Mouse (Mus musculus) heart, embryonic 16.5 days (tissue): Measurements from ENCODE around the gene Parp12. TPM values are rescaled to one million over a fixed set of nuclear protein-coding genes. Genes with fewer than 3 reads are reported as not detected.

ENCODE experiments used
- ATAC-seq: fragments of 200-750 bp; cut with Nextera tagmentation; replicated peaks from 2 replicates; pipeline ENCODE4 v1.8.0; 2017; ENCODE audit warnings: moderate number of reproducible peaks; ENCODE audit not compliant: insufficient read depth, low FRiP score; ENCODE audit errors: extremely low read depth
- H3K27ac ChIP-seq: fragments of 300-500 bp; sonication (generic); 2 replicates; pipeline ENCODE4 v1.5.1; 2014; ENCODE audit warnings: mild to moderate bottlenecking, low read length, control low read depth, moderate library complexity
- H3K27me3 ChIP-seq: fragments of 300-500 bp; sonication (generic); 2 replicates; pipeline ENCODE4 v1.6.1; 2014; ENCODE audit warnings: low read length, mixed read lengths; ENCODE audit not compliant: control insufficient read depth, insufficient read depth
- H3K36me3 ChIP-seq: fragments of 300-500 bp; sonication (generic); 2 replicates; pipeline ENCODE4 v1.6.1; 2014; ENCODE audit not compliant: control insufficient read depth, insufficient read depth
- H3K4me1 ChIP-seq: fragments of 300-500 bp; sonication (generic); 2 replicates; pipeline ENCODE4 v1.6.1; 2014; ENCODE audit warnings: low read length, mixed read lengths; ENCODE audit not compliant: control insufficient read depth, insufficient read depth
- H3K4me2 ChIP-seq: fragments of 300-500 bp; sonication (generic); 2 replicates; pipeline ENCODE4 v1.6.1; 2014; ENCODE audit warnings: low read depth, mild to moderate bottlenecking, control low read depth, low read length
- H3K4me3 ChIP-seq: fragments of 300-500 bp; sonication (generic); 2 replicates; pipeline ENCODE4 v1.5.1; 2014; ENCODE audit warnings: mild to moderate bottlenecking, control low read depth, low read length
- H3K9ac ChIP-seq: fragments of 300-500 bp; sonication (generic); 2 replicates; pipeline ENCODE4 v1.6.1; 2014; ENCODE audit warnings: low read length, control low read depth
- H3K9me3 ChIP-seq: fragments of 300-500 bp; sonication (generic); replicated peaks from 2 replicates; pipeline ENCODE4 v1.6.1; 2016; ENCODE audit warnings: low read length; ENCODE audit not compliant: control insufficient read depth
- WGBS: fragments of 180-500 bp; shearing (Covaris S2); extraction: QIAGEN DNeasy Blood & Tissue Kit; methylation state at CpG from one replicate; pipeline ENCODE4 v1.1.7; 2014; 5-methylcytosine and 5-hydroxymethylcytosine counted together
- polyA plus RNA-seq: library from polyadenylated mRNA; unstranded; fragments of >200 nt; fragmentation: Nextera tagmentation; extraction: Ambion mirVana; gene quantifications from 2 replicates; pipeline ENCODE4 v1.2.1, GENCODE M21; 2015

Gene Parp12
- 11.4 TPM in 2 replicates for polyA plus RNA-seq

- H3K9me3 ChIP-seq: peaks cover 4% of the 10 kb centered on the region; the same call in 1 of the 2 replicates
- H3K27ac ChIP-seq: peak within 1 kb of the TSS; percentile 69
- peaks cover 13% of the 10 kb centered on the region for H3K4me1 ChIP-seq
- ATAC-seq: peak; percentile 87
- WGBS: 2% methylated on average over 101 of the region's 101 CpGs
- H3K27me3 ChIP-seq: no peaks in the 10 kb centered on the region
- H3K36me3 ChIP-seq: peaks cover 7% of the 10 kb centered on the region
- peak within 1 kb of the TSS; percentile 85 for H3K4me3 ChIP-seq
- peak within 1 kb of the TSS; percentile 73 for H3K4me2 ChIP-seq
- peak within 1 kb of the TSS; percentile 90 for H3K9ac ChIP-seq
Measured at GRCm38 (mm10) chr6:39117584-39118455, at the start of gene Parp12. Parp12 (minus strand) TSS chr6:39118349.

- H3K36me3 ChIP-seq: peaks cover 11% of the 10 kb centered on the region
- H3K27ac ChIP-seq: no peak overlapping the region
- H3K4me2 ChIP-seq: no peak overlapping the region
- no peak for ATAC-seq
- no peak overlapping the region for H3K9ac ChIP-seq
- no peaks in the 10 kb centered on the region for H3K4me1 ChIP-seq
- WGBS: 100% methylated on average over 1 of the region's 1 CpGs
- H3K4me3 ChIP-seq: no peak overlapping the region
- H3K9me3 ChIP-seq: no peaks in the 10 kb centered on the region
- H3K27me3 ChIP-seq: no peaks in the 10 kb centered on the region
Measured at GRCm38 (mm10) chr6:39164891-39165290, 46.7 kb upstream of the Parp12 start.

GRCm38 (mm10) chr6:39161975-39162374 lies 43.8 kb upstream of the Parp12 start:
- Histone ChIP-seq H3K4me3 (no peak overlapping the region), H3K4me2 (no peak overlapping the region), H3K4me1 (no peaks in the 10 kb centered on the region), H3K9me3 (no peaks in the 10 kb centered on the region), H3K27me3 (no peaks in the 10 kb centered on the region), H3K9ac (no peak overlapping the region), H3K36me3 (peaks cover 11% of the 10 kb centered on the region), H3K27ac (no peak overlapping the region)
- WGBS: 91% methylated on average over 6 of the region's 6 CpGs
- no peak for ATAC-seq

- Histone ChIP-seq H3K9ac (no peak overlapping the region), H3K4me1 (no peaks in the 10 kb centered on the region), H3K27me3 (no peaks in the 10 kb centered on the region), H3K36me3 (peaks cover 41% of the 10 kb centered on the region), H3K4me2 (no peak overlapping the region), H3K4me3 (no peak overlapping the region), H3K9me3 (no peaks in the 10 kb centered on the region), H3K27ac (no peak overlapping the region)
- 64% methylated on average over 6 of the region's 6 CpGs for WGBS
- ATAC-seq: no peak
Measured at GRCm38 (mm10) chr6:39146041-39146440, 27.9 kb upstream of the Parp12 start.

- WGBS: 66% methylated on average over 5 of the region's 5 CpGs
- Histone ChIP-seq H3K36me3 (peaks cover 15% of the 10 kb centered on the region), H3K9ac (no peak overlapping the region), H3K9me3 (peaks cover under 1% of the 10 kb centered on the region; the same call in 1 of the 2 replicates), H3K4me3 (no peak overlapping the region), H3K27ac (no peak overlapping the region), H3K4me1 (no peaks in the 10 kb centered on the region), H3K4me2 (no peak overlapping the region), H3K27me3 (no peaks in the 10 kb centered on the region)
- ATAC-seq: no peak
Measured at GRCm38 (mm10) chr6:39132556-39132955, 14.4 kb upstream of the Parp12 start.

- H3K4me3 ChIP-seq: no peak overlapping the region
- H3K9ac ChIP-seq: no peak overlapping the region
- H3K27me3 ChIP-seq: no peaks in the 10 kb centered on the region
- peaks cover 4% of the 10 kb centered on the region for H3K9me3 ChIP-seq
- 35% methylated on average over 4 of the region's 4 CpGs for WGBS
- no peak overlapping the region for H3K4me2 ChIP-seq
- no peaks in the 10 kb centered on the region for H3K4me1 ChIP-seq
- H3K27ac ChIP-seq: no peak overlapping the region
- no peak for ATAC-seq
- peaks cover 15% of the 10 kb centered on the region for H3K36me3 ChIP-seq
Measured at GRCm38 (mm10) chr6:39131480-39131879, 13.3 kb upstream of the Parp12 start.

GRCm38 (mm10) chr6:39124719-39125118 lies 6.6 kb upstream of the Parp12 start:
- H3K36me3 ChIP-seq: peaks cover 7% of the 10 kb centered on the region
- no peak for ATAC-seq
- no peak overlapping the region for H3K27ac ChIP-seq
- H3K4me2 ChIP-seq: no peak overlapping the region
- no peak overlapping the region for H3K9ac ChIP-seq
- no peak overlapping the region for H3K4me3 ChIP-seq
- peaks cover 4% of the 10 kb centered on the region for H3K9me3 ChIP-seq
- no peaks in the 10 kb centered on the region for H3K4me1 ChIP-seq
- no peaks in the 10 kb centered on the region for H3K27me3 ChIP-seq

- no peaks in the 10 kb centered on the region for H3K27me3 ChIP-seq
- peaks cover 4% of the 10 kb centered on the region; the same call in 1 of the 2 replicates for H3K9me3 ChIP-seq
- H3K36me3 ChIP-seq: peaks cover 7% of the 10 kb centered on the region
- peaks cover 13% of the 10 kb centered on the region for H3K4me1 ChIP-seq
- ATAC-seq: no peak
- H3K27ac ChIP-seq: no peak overlapping the region
- no peak overlapping the region for H3K9ac ChIP-seq
- H3K4me3 ChIP-seq: no peak overlapping the region
- WGBS: 38% methylated on average over 3 of the region's 3 CpGs
- no peak overlapping the region for H3K4me2 ChIP-seq
Measured at GRCm38 (mm10) chr6:39120685-39121084, 2.5 kb upstream of the Parp12 start.

- ATAC-seq: peak; percentile 17; the same call in 1 of the 2 replicates
- peaks cover 7% of the 10 kb centered on the region for H3K36me3 ChIP-seq
- H3K27me3 ChIP-seq: no peaks in the 10 kb centered on the region
- peak overlapping the region; percentile 69 for H3K27ac ChIP-seq
- H3K4me2 ChIP-seq: peak overlapping the region; percentile 73
- peaks cover 13% of the 10 kb centered on the region for H3K4me1 ChIP-seq
- 9% methylated on average over 49 of the region's 49 CpGs for WGBS
- peak overlapping the region; percentile 85 for H3K4me3 ChIP-seq
- H3K9me3 ChIP-seq: peaks cover 4% of the 10 kb centered on the region; the same call in 1 of the 2 replicates
- peak overlapping the region; percentile 90 for H3K9ac ChIP-seq
Measured at GRCm38 (mm10) chr6:39118456-39118881, 320 bp upstream of the Parp12 start.
